ENCODE assay signal across 9 mouse cellular contexts in the genomic region with DNA sequence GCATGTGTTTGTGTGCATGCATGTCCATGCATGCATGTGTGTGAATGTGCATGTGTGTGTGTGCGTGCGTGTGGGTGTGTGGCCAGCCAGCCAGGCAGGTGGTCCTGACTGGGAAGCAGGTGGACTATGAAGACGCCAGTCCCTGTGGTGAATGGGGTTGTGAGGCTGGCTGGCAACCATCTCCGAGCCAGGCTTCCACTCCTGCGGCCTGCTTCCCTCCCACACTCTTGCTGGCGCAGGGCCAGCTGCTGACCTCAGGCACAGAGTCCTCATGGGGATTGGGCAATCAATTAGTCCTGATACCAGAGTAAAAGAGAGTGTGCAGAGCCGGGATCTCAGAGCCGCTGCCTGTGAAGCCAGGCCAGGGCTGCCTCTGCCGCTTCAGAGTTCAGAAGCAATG. TPM values are rescaled to one million over a fixed set of nuclear protein-coding genes. Genes with fewer than 3 reads are reported as not detected.
DNase-seq lines count a peak whose midpoint lies in the region; ATAC-seq and TF ChIP-seq lines count a peak whose summit lies in the region.
"Had no signal": no experiment of that assay in that cellular context is flagged by ENCODE, and none has a peak within 500 bp of the region (broad histone marks: within the 10 kb centered on the region; RNA-seq: fewer than 3 reads in every experiment).

No protein-coding gene starts in this region.

- TF ChIP-seq CTCF in liver, embryonic 14.5 days (IDR thresholded peaks at IDR 0.05; ENCODE audit: low read depth) = no peak

- peaks cover 20% of the 10 kb centered on the region for H3K27me3 ChIP-seq in neural tube, embryonic 11.5 days (ENCODE audit: control insufficient read depth, insufficient read depth, low read length)
- peaks cover 14% of the 10 kb centered on the region for H3K27me3 ChIP-seq in hindbrain, embryonic 11.5 days (ENCODE audit: control insufficient read depth, insufficient read depth, low read length)
- peaks cover 11% of the 10 kb centered on the region for H3K27me3 ChIP-seq in liver, embryonic 14.5 days (ENCODE audit: control insufficient read depth, insufficient read depth, low read length)
- peaks cover 64% of the 10 kb centered on the region for H3K27me3 ChIP-seq in neural tube, embryonic 15.5 days (replicated peaks)

- no peak for TF ChIP-seq EP300 in liver, embryonic 14.5 days (IDR thresholded peaks at IDR 0.05; ENCODE audit: low read depth)

- no peak overlapping the region for H3K27ac ChIP-seq in neural tube, embryonic 11.5 days (ENCODE audit: low read depth, low read length)
- no peak overlapping the region for H3K27ac ChIP-seq in hindbrain, embryonic 11.5 days (ENCODE audit: low read depth, low read length)
- H3K27ac ChIP-seq in liver, embryonic 14.5 days = no peak overlapping the region
- no peak overlapping the region for H3K27ac ChIP-seq in neural tube, embryonic 15.5 days (replicated peaks)

- H3K4me3 ChIP-seq in neural tube, embryonic 11.5 days (ENCODE audit: low read depth, low read length) = no peak overlapping the region
- H3K4me3 ChIP-seq in hindbrain, embryonic 11.5 days (ENCODE audit: low read depth, low read length) = no peak overlapping the region
- H3K4me3 ChIP-seq in liver, embryonic 14.5 days (ENCODE audit: insufficient read depth in 1 of 2, low read depth in 2 of 2, low read length in 2 of 2) = no peak overlapping the region
- no peak overlapping the region for H3K4me3 ChIP-seq in neural tube, embryonic 15.5 days (replicated peaks)

- H3K4me2 ChIP-seq in neural tube, embryonic 11.5 days (ENCODE audit: low read depth) = no peak overlapping the region
- no peak overlapping the region for H3K4me2 ChIP-seq in hindbrain, embryonic 11.5 days (replicated peaks; ENCODE audit: low read depth, low read length)
- H3K4me2 ChIP-seq in liver, embryonic 14.5 days (ENCODE audit: low read depth) = no peak overlapping the region
- H3K4me2 ChIP-seq in neural tube, embryonic 15.5 days = no peak overlapping the region

- DNase-seq in neural tube, embryonic 11.5 days (ENCODE audit: low spot score) = peak; percentile 83
- DNase-seq in neural tube, embryonic 10.5 days (ENCODE audit: extremely low spot score, low spot score) = no peak
- DNase-seq in embryo, embryonic 11 days = peak; percentile 76
- peak; percentile 79 for DNase-seq in hindbrain, embryonic 11.5 days (ENCODE audit: low spot score)
- DNase-seq in liver, embryonic 14.5 days (ENCODE audit: low read depth in 3 of 3, low spot score in 3 of 3) = peak in 2 of 3 experiments; percentile 31 to 36
- no peak for DNase-seq in thymus, postnatal 0 days (ENCODE audit: low spot score)
- no peak for DNase-seq in left cerebral cortex, adult 18-20 months (ENCODE audit: low spot score in 2 of 2)

- WGBS in neural tube, embryonic 11.5 days = 47% methylated on average over 9 of the region's 9 CpGs
- 49% methylated on average over 9 of the region's 9 CpGs for WGBS in hindbrain, embryonic 11.5 days
- 47% methylated on average over 9 of the region's 9 CpGs for WGBS in liver, embryonic 14.5 days (ENCODE audit: insufficient replicate concordance)
- WGBS in neural tube, embryonic 15.5 days = 13% methylated on average over 9 of the region's 9 CpGs

- peaks cover 7% of the 10 kb centered on the region; the same call in 1 of the 2 replicates for H3K4me1 ChIP-seq in neural tube, embryonic 11.5 days (ENCODE audit: control insufficient read depth, insufficient read depth, low read length)
- peaks cover 6% of the 10 kb centered on the region for H3K4me1 ChIP-seq in hindbrain, embryonic 11.5 days (replicated peaks; ENCODE audit: control insufficient read depth, insufficient read depth, low read length)
- peaks cover 0 to 2% of the 10 kb centered on the region in 2 experiments; a peak in 1 of 4 replicates for H3K4me1 ChIP-seq in liver, embryonic 14.5 days (replicated peaks; ENCODE audit: control insufficient read depth in 2 of 2, insufficient read depth in 2 of 2, low read length in 1 of 2)
- peaks cover 15% of the 10 kb centered on the region for H3K4me1 ChIP-seq in neural tube, embryonic 15.5 days

- peak; percentile 74; the same call in 1 of the 2 replicates for ATAC-seq in neural tube, embryonic 11.5 days (ENCODE audit: insufficient read depth, low FRiP score, low TSS enrichment)
- ATAC-seq in hindbrain, embryonic 11.5 days (ENCODE audit: low FRiP score) = peak; percentile 76
- peak; percentile 52; the same call in 1 of the 2 replicates for ATAC-seq in liver, embryonic 14.5 days (ENCODE audit: insufficient read depth)
- 0 out of 2 replicates have a peak, but pooled peaks have one; percentile 33 for ATAC-seq in neural tube, embryonic 15.5 days (ENCODE audit: low FRiP score)

- H3K9ac ChIP-seq in neural tube, embryonic 11.5 days (ENCODE audit: low read length) = no peak overlapping the region
- H3K9ac ChIP-seq in hindbrain, embryonic 11.5 days (ENCODE audit: low read depth, low read length) = no peak overlapping the region
- no peak overlapping the region for H3K9ac ChIP-seq in liver, embryonic 14.5 days (replicated peaks)
- no peak overlapping the region for H3K9ac ChIP-seq in neural tube, embryonic 15.5 days (replicated peaks)

- no peaks in the 10 kb centered on the region for H3K36me3 ChIP-seq in neural tube, embryonic 11.5 days (ENCODE audit: control insufficient read depth, insufficient read depth, low read length)
- no peaks in the 10 kb centered on the region for H3K36me3 ChIP-seq in hindbrain, embryonic 11.5 days (ENCODE audit: control insufficient read depth, insufficient read depth, low read length)
- H3K36me3 ChIP-seq in liver, embryonic 14.5 days (replicated peaks; ENCODE audit: control insufficient read depth, insufficient read depth, low read depth) = no peaks in the 10 kb centered on the region
- H3K36me3 ChIP-seq in neural tube, embryonic 15.5 days = no peaks in the 10 kb centered on the region

- H3K9me3 ChIP-seq in neural tube, embryonic 11.5 days (ENCODE audit: control insufficient read depth, low read length) = no peaks in the 10 kb centered on the region
- no peaks in the 10 kb centered on the region for H3K9me3 ChIP-seq in hindbrain, embryonic 11.5 days (ENCODE audit: control insufficient read depth, low read length)
- no peaks in the 10 kb centered on the region for H3K9me3 ChIP-seq in liver, embryonic 14.5 days (ENCODE audit: control insufficient read depth, low read length)
- no peaks in the 10 kb centered on the region for H3K9me3 ChIP-seq in neural tube, embryonic 15.5 days (replicated peaks)

RNA-seq across cellular contexts. Expression of a gene that starts 8.6 kb away (rescaled TPM):
- polyA plus RNA-seq in neural tube, embryonic 11.5 days (2014; fragmentation: Nextera tagmentation; extraction: Ambion mirVana) = 10.2 and 11.0 TPM in 2 replicates
- 8.5 and 9.9 TPM in 2 replicates for polyA plus RNA-seq in hindbrain, embryonic 11.5 days (2014; fragmentation: Nextera tagmentation; extraction: Ambion mirVana)
- 1.5 and 1.8 TPM in 2 replicates for polyA plus RNA-seq in liver, embryonic 14.5 days (2012; rRNA removed)
- 2.4 and 2.7 TPM in 2 replicates for polyA plus RNA-seq in liver, embryonic 14.5 days (2014; fragmentation: Nextera tagmentation; extraction: Ambion mirVana)
- polyA plus RNA-seq in neural tube, embryonic 15.5 days (2015; fragmentation: Nextera tagmentation; extraction: Ambion mirVana) = 10.5 and 10.6 TPM in 2 replicates
- polyA plus RNA-seq in thymus, postnatal 0 days (2015; fragmentation: Nextera tagmentation; extraction: Ambion mirVana) = 19.5 and 20.9 TPM in 2 replicates
- total RNA-seq in left cerebral cortex, adult 18-20 months (2021) = 1 to 10 TPM; 6.8 to 7.9 TPM

RNA-seq across cellular contexts. Expression of a gene that starts 13.5 kb away (rescaled TPM):
- polyA plus RNA-seq in neural tube, embryonic 11.5 days (2014; fragmentation: Nextera tagmentation; extraction: Ambion mirVana) = 3.9 and 4.3 TPM in 2 replicates
- polyA plus RNA-seq in hindbrain, embryonic 11.5 days (2014; fragmentation: Nextera tagmentation; extraction: Ambion mirVana) = 2.5 and 2.6 TPM in 2 replicates
- polyA plus RNA-seq in liver, embryonic 14.5 days (2012; rRNA removed) = 0.92 and 1.1 TPM in 2 replicates
- 0.43 and 0.71 TPM in 2 replicates for polyA plus RNA-seq in liver, embryonic 14.5 days (2014; fragmentation: Nextera tagmentation; extraction: Ambion mirVana)
- polyA plus RNA-seq in neural tube, embryonic 15.5 days (2015; fragmentation: Nextera tagmentation; extraction: Ambion mirVana) = 12.3 and 16.2 TPM in 2 replicates
- 1.0 TPM in 2 replicates for polyA plus RNA-seq in thymus, postnatal 0 days (2015; fragmentation: Nextera tagmentation; extraction: Ambion mirVana)
- total RNA-seq in left cerebral cortex, adult 18-20 months (2021) = 100 to 1,000 TPM; 116 to 117 TPM

RNA-seq across cellular contexts. Expression of a gene that starts 30.1 kb away (rescaled TPM):
- 67.7 and 71.2 TPM in 2 replicates for polyA plus RNA-seq in neural tube, embryonic 11.5 days (2014; fragmentation: Nextera tagmentation; extraction: Ambion mirVana)
- 62.1 and 62.9 TPM in 2 replicates for polyA plus RNA-seq in hindbrain, embryonic 11.5 days (2014; fragmentation: Nextera tagmentation; extraction: Ambion mirVana)
- 35.9 and 37.3 TPM in 2 replicates for polyA plus RNA-seq in liver, embryonic 14.5 days (2012; rRNA removed)
- 48.8 and 50.3 TPM in 2 replicates for polyA plus RNA-seq in liver, embryonic 14.5 days (2014; fragmentation: Nextera tagmentation; extraction: Ambion mirVana)
- polyA plus RNA-seq in neural tube, embryonic 15.5 days (2015; fragmentation: Nextera tagmentation; extraction: Ambion mirVana) = 80.3 and 82.3 TPM in 2 replicates
- 58.6 and 59.2 TPM in 2 replicates for polyA plus RNA-seq in thymus, postnatal 0 days (2015; fragmentation: Nextera tagmentation; extraction: Ambion mirVana)
- 10 to 100 TPM; 38.8 to 40.9 TPM for total RNA-seq in left cerebral cortex, adult 18-20 months (2021)

RNA-seq across cellular contexts. Expression of a gene that starts 31.8 kb away (rescaled TPM):
- not detected in 2 replicates for polyA plus RNA-seq in neural tube, embryonic 11.5 days (2014; fragmentation: Nextera tagmentation; extraction: Ambion mirVana)
- polyA plus RNA-seq in hindbrain, embryonic 11.5 days (2014; fragmentation: Nextera tagmentation; extraction: Ambion mirVana) = 0.21 TPM in 1 of 2 replicates, not detected in the other
- polyA plus RNA-seq in liver, embryonic 14.5 days (2012; rRNA removed) = 0.09 and 0.10 TPM in 2 replicates
- polyA plus RNA-seq in liver, embryonic 14.5 days (2014; fragmentation: Nextera tagmentation; extraction: Ambion mirVana) = 0.29 and 0.67 TPM in 2 replicates
- 0.22 and 0.63 TPM in 2 replicates for polyA plus RNA-seq in neural tube, embryonic 15.5 days (2015; fragmentation: Nextera tagmentation; extraction: Ambion mirVana)
- 2.7 and 3.1 TPM in 2 replicates for polyA plus RNA-seq in thymus, postnatal 0 days (2015; fragmentation: Nextera tagmentation; extraction: Ambion mirVana)
- 1 to 10 TPM; 1.8 to 3.6 TPM for total RNA-seq in left cerebral cortex, adult 18-20 months (2021)

RNA-seq across cellular contexts. Expression of a gene that starts 36.2 kb away (rescaled TPM):
- 0.16 and 0.23 TPM in 2 replicates for polyA plus RNA-seq in neural tube, embryonic 11.5 days (2014; fragmentation: Nextera tagmentation; extraction: Ambion mirVana)
- 0.20 and 0.28 TPM in 2 replicates for polyA plus RNA-seq in hindbrain, embryonic 11.5 days (2014; fragmentation: Nextera tagmentation; extraction: Ambion mirVana)
- 0.11 and 0.29 TPM in 2 replicates for polyA plus RNA-seq in liver, embryonic 14.5 days (2012; rRNA removed)
- 0.34 and 0.35 TPM in 2 replicates for polyA plus RNA-seq in liver, embryonic 14.5 days (2014; fragmentation: Nextera tagmentation; extraction: Ambion mirVana)
- 2.4 and 2.7 TPM in 2 replicates for polyA plus RNA-seq in neural tube, embryonic 15.5 days (2015; fragmentation: Nextera tagmentation; extraction: Ambion mirVana)
- polyA plus RNA-seq in thymus, postnatal 0 days (2015; fragmentation: Nextera tagmentation; extraction: Ambion mirVana) = 0.10 and 0.44 TPM in 2 replicates
- under 1 TPM; 0.37 to 0.60 TPM for total RNA-seq in left cerebral cortex, adult 18-20 months (2021)
- total RNA-seq: hematopoietic stem cell, adult 5-6 weeks had no signal

Comparison
In these comparisons a context has a peak if more than half of its experiments do, and no peak if none do; other contexts are left out.
1. DNase-seq: peak in neural tube, embryonic 11.5 days (single experiment), embryo, embryonic 11 days (single experiment), hindbrain, embryonic 11.5 days (single experiment) and liver, embryonic 14.5 days (2 of 3); none in neural tube, embryonic 10.5 days (single experiment), thymus, postnatal 0 days (single experiment) and left cerebral cortex, adult 18-20 months (0 of 2).
2. Peak in every context shown above with its lines, with median percentiles within 50 percentile points of each other: ATAC-seq.